Mouse (Mus musculus): ENCODE data around the gene Foxa1. TPM values are rescaled to one million over a fixed set of nuclear protein-coding genes. Genes with fewer than 3 reads are reported as not detected.

Foxa1 gene
- polyA plus RNA-seq, 1 experiment from 2014 or later, result 4.0 TPM

- no peak overlapping the region for H3K4me2 ChIP-seq (replicated peaks; ENCODE audit: low read depth)
- no peaks in the 10 kb centered on the region for H3K4me1 ChIP-seq (replicated peaks; ENCODE audit: control insufficient read depth, insufficient read depth, low read length)
- H3K27ac ChIP-seq (ENCODE audit: low read depth, low read length), result no peak overlapping the region
- H3K9me3 ChIP-seq (ENCODE audit: control insufficient read depth), result no peaks in the 10 kb centered on the region
- peak; percentile 53; the same call in 1 of the 2 replicates for ATAC-seq
- H3K27me3 ChIP-seq (replicated peaks; ENCODE audit: control insufficient read depth, insufficient read depth, low read length), result no peaks in the 10 kb centered on the region
- no peaks in the 10 kb centered on the region for H3K36me3 ChIP-seq (ENCODE audit: control insufficient read depth, insufficient read depth)
- no peak overlapping the region for H3K9ac ChIP-seq (ENCODE audit: low read depth, low read length)
- WGBS, result 39% methylated on average over 11 of the region's 11 CpGs
- no peak overlapping the region for H3K4me3 ChIP-seq (ENCODE audit: low read depth, low read length)
- TF ChIP-seq CTCF (IDR thresholded peaks at IDR 0.05; ENCODE audit: low read depth), result no peak
These were observed 37.8 kb downstream of the Foxa1 start for GRCm38 (mm10) chr12:57508938-57509337.

GRCm38 (mm10) chr12:57505329-57505728 is 41.4 kb downstream of the Foxa1 start:
- peak overlapping the region; percentile 17; the same call in 1 of the 2 replicates for H3K4me2 ChIP-seq (replicated peaks; ENCODE audit: low read depth)
- H3K9ac ChIP-seq (ENCODE audit: low read depth, low read length), result no peak overlapping the region
- no peak overlapping the region for H3K4me3 ChIP-seq (ENCODE audit: low read depth, low read length)
- no peaks in the 10 kb centered on the region for H3K4me1 ChIP-seq (replicated peaks; ENCODE audit: control insufficient read depth, insufficient read depth, low read length)
- no peak overlapping the region for H3K27ac ChIP-seq (ENCODE audit: low read depth, low read length)
- TF ChIP-seq CTCF (IDR thresholded peaks at IDR 0.05; ENCODE audit: low read depth), result no peak
- H3K9me3 ChIP-seq (ENCODE audit: control insufficient read depth), result no peaks in the 10 kb centered on the region
- ATAC-seq, result peak; percentile 86
- H3K36me3 ChIP-seq (ENCODE audit: control insufficient read depth, insufficient read depth), result no peaks in the 10 kb centered on the region
- H3K27me3 ChIP-seq (replicated peaks; ENCODE audit: control insufficient read depth, insufficient read depth, low read length), result no peaks in the 10 kb centered on the region
- 37% methylated on average over 7 of the region's 7 CpGs for WGBS

GRCm38 (mm10) chr12:57500246-57500645 is 46.5 kb downstream of the Foxa1 start:
- 65% methylated on average over 7 of the region's 7 CpGs for WGBS
- no peak for TF ChIP-seq CTCF (IDR thresholded peaks at IDR 0.05; ENCODE audit: low read depth)
- ATAC-seq, result no peak

GRCm38 (mm10) chr12:57496347-57497119 is 50.2 kb downstream of the Foxa1 start:
- H3K27ac ChIP-seq (ENCODE audit: low read depth, low read length), result no peak overlapping the region
- no peak for TF ChIP-seq CTCF (IDR thresholded peaks at IDR 0.05; ENCODE audit: low read depth)
- no peaks in the 10 kb centered on the region for H3K27me3 ChIP-seq (replicated peaks; ENCODE audit: control insufficient read depth, insufficient read depth, low read length)
- WGBS, result 24% methylated on average over 6 of the region's 6 CpGs
- no peaks in the 10 kb centered on the region for H3K9me3 ChIP-seq (ENCODE audit: control insufficient read depth)
- H3K9ac ChIP-seq (ENCODE audit: low read depth, low read length), result peak overlapping the region; percentile 11; the same call in 1 of the 2 replicates
- H3K4me1 ChIP-seq (replicated peaks; ENCODE audit: control insufficient read depth, insufficient read depth, low read length), result no peaks in the 10 kb centered on the region
- H3K36me3 ChIP-seq (ENCODE audit: control insufficient read depth, insufficient read depth), result no peaks in the 10 kb centered on the region
- no peak overlapping the region for H3K4me3 ChIP-seq (ENCODE audit: low read depth, low read length)
- no peak overlapping the region; the same call in 1 of the 2 replicates for H3K4me2 ChIP-seq (replicated peaks; ENCODE audit: low read depth)
- ATAC-seq, result no peak

More at GRCm38 (mm10) chr12:57500246-57500645, 46.5 kb downstream of the Foxa1 start:
- H3K9ac ChIP-seq (ENCODE audit: low read depth, low read length), result no peak overlapping the region
- no peak overlapping the region for H3K27ac ChIP-seq (ENCODE audit: low read depth, low read length)
- H3K9me3 ChIP-seq (ENCODE audit: control insufficient read depth), result no peaks in the 10 kb centered on the region
- H3K4me2 ChIP-seq (replicated peaks; ENCODE audit: low read depth), result no peak overlapping the region
- no peaks in the 10 kb centered on the region for H3K27me3 ChIP-seq (replicated peaks; ENCODE audit: control insufficient read depth, insufficient read depth, low read length)
- no peaks in the 10 kb centered on the region for H3K36me3 ChIP-seq (ENCODE audit: control insufficient read depth, insufficient read depth)
- no peak overlapping the region for H3K4me3 ChIP-seq (ENCODE audit: low read depth, low read length)
- H3K4me1 ChIP-seq (replicated peaks; ENCODE audit: control insufficient read depth, insufficient read depth, low read length), result no peaks in the 10 kb centered on the region

Other genes starting within 250 kb of the Foxa1 start
- gene Ttc6, start 17.2 kb upstream of the Foxa1 start, polyA plus RNA-seq (2015; fragmentation: Nextera tagmentation; extraction: Ambion mirVana), result 0.20 and 0.43 TPM in 2 replicates

All from intestine, postnatal 0 days (tissue).